33 mouse cellular contexts compared by ENCODE assay signal in the genomic region with DNA sequence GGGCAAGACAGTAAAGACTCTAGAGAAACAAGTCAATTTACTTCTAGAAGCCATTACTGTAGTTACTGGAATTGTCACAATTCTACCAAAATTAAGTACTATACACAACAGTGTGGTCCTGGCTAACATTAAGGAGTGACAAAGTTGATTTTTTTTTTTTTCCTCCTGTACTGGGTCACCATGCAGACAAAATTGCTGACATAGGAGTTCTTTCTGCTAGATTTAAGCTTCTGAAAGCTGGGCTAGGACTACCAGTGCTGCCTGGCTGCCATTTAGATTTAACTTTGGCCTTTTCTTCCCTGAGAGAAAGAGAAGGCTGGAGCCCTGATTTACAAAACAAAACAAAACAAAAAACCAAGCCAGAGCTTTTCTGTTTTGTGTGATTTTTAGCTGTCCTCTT.
"Had no signal": no experiment of that assay in that cellular context is flagged by ENCODE, and none has a peak within 500 bp of the region (broad histone marks: within the 10 kb centered on the region; RNA-seq: fewer than 3 reads in every experiment).

No protein-coding gene starts in this region.

- H3K4me2 ChIP-seq: heart, embryonic 12.5 days; heart, embryonic 13.5 days; heart, embryonic 15.5 days; hindbrain, embryonic 12.5 days; hindbrain, embryonic 13.5 days; hindbrain, embryonic 14.5 days; hindbrain, embryonic 15.5 days; intestine, embryonic 15.5 days; kidney, embryonic 15.5 days had no signal

- H3K4me3 ChIP-seq: heart, embryonic 12.5 days; heart, embryonic 13.5 days; heart, embryonic 15.5 days; hindbrain, embryonic 10.5 days; hindbrain, embryonic 12.5 days; hindbrain, embryonic 13.5 days; hindbrain, embryonic 15.5 days; intestine, embryonic 15.5 days; kidney, embryonic 15.5 days; layer of hippocampus, adult 2 months; left cerebral cortex, adult 2 months had no signal

- H3K4me1 ChIP-seq: heart, embryonic 12.5 days; heart, embryonic 13.5 days; heart, embryonic 15.5 days; hindbrain, embryonic 10.5 days; hindbrain, embryonic 12.5 days; hindbrain, embryonic 13.5 days; hindbrain, embryonic 15.5 days; intestine, embryonic 15.5 days; kidney, embryonic 15.5 days had no signal

- ATAC-seq: hindbrain, embryonic 16.5 days; inflammation-experienced regulatory T-cells, adult 6 months; intestine, embryonic 15.5 days; intestine, embryonic 16.5 days; intestine, postnatal 0 days had no signal

- DNase-seq: heart, postnatal 10 days; heart, postnatal 14 days; heart, postnatal 36 days; heart, postnatal 4 days; kidney, adult 11 months; kidney, adult 18-20 months; kidney, adult 2 months; kidney, adult 8-10 months; kidney, adult 9 months; kidney, postnatal 10 days; kidney, postnatal 14 days; kidney, postnatal 25 days; kidney, postnatal 36 days; kidney, postnatal 4 days; layer of hippocampus, adult 9-11 months; layer of hippocampus, postnatal 36 days had no signal

- H3K27ac ChIP-seq: heart, embryonic 13.5 days; heart, embryonic 15.5 days; hindbrain, embryonic 10.5 days; hindbrain, embryonic 12.5 days; hindbrain, embryonic 13.5 days; hindbrain, embryonic 14.5 days; hindbrain, embryonic 15.5 days; intestine, embryonic 15.5 days; kidney, embryonic 15.5 days; kidney, postnatal 0 days; layer of hippocampus, adult 2 months; left cerebral cortex, adult 2 months had no signal

- H3K27me3 ChIP-seq: heart, embryonic 12.5 days; heart, embryonic 13.5 days; heart, embryonic 15.5 days; hindbrain, embryonic 12.5 days; hindbrain, embryonic 13.5 days; hindbrain, embryonic 15.5 days; intestine, embryonic 15.5 days; kidney, embryonic 15.5 days had no signal

- H3K9me3 ChIP-seq: heart, embryonic 12.5 days; heart, embryonic 13.5 days; heart, embryonic 15.5 days; hindbrain, embryonic 10.5 days; hindbrain, embryonic 12.5 days; hindbrain, embryonic 13.5 days; hindbrain, embryonic 15.5 days; intestine, embryonic 15.5 days; kidney, embryonic 15.5 days had no signal

- H3K9ac ChIP-seq: heart, embryonic 12.5 days; heart, embryonic 13.5 days; heart, embryonic 15.5 days; hindbrain, embryonic 12.5 days; hindbrain, embryonic 13.5 days; hindbrain, embryonic 14.5 days; hindbrain, embryonic 15.5 days; intestine, embryonic 15.5 days; kidney, embryonic 15.5 days had no signal

- H3K36me3 ChIP-seq: heart, embryonic 15.5 days; intestine, embryonic 15.5 days; kidney, embryonic 15.5 days had no signal
